Mouse (Mus musculus): ENCODE data around the gene Kcna7. TPM values are rescaled to one million over a fixed set of nuclear protein-coding genes. Genes with fewer than 3 reads are reported as not detected.
A peak's percentile ranks its signal among the peaks of the same experiment; 100 is the strongest.

The Kcna7 gene
- polyA plus RNA-seq, 2 experiments from 2014 or later = not detected

DNA sequence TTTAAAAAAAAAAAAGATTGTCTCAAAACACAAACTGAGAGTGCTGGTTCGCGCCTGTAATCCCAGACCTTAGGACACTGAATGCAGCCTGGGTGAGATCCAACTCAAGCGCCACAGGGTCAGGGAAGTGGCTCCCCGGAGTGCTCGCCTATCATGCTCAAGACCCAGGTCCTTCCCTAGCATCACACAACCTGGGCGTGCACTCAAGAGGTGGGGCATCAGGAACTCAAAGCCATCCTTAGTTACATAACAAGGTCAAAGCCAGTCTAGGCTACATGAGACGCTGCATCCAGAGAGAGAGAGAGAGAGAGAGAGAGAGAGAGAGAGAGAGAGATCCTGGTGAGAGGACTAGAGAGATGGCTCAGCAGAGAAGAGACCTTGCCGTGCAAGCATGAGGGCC, 21.1 kb downstream of the Kcna7 start:
- ATAC-seq = no peak

DNA sequence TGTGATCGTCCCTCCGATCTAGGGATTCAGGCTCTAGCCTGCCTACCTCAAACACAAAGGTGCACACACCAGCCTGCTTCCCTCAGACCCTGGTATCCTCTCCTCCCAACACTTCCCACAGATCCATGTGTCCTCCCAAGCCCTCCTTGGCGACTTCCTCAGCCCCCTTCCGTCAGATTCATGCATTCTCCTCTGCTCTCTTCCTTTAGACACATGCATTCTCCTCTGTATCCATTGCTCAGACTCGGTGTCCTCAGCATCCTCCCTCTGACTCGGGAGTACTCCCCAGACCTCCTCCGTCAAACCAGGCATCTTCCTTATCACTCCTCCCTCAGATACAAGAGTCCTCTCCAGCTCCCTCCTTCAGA, 28.4 kb downstream of the Kcna7 start:
- no peak for ATAC-seq

DNA sequence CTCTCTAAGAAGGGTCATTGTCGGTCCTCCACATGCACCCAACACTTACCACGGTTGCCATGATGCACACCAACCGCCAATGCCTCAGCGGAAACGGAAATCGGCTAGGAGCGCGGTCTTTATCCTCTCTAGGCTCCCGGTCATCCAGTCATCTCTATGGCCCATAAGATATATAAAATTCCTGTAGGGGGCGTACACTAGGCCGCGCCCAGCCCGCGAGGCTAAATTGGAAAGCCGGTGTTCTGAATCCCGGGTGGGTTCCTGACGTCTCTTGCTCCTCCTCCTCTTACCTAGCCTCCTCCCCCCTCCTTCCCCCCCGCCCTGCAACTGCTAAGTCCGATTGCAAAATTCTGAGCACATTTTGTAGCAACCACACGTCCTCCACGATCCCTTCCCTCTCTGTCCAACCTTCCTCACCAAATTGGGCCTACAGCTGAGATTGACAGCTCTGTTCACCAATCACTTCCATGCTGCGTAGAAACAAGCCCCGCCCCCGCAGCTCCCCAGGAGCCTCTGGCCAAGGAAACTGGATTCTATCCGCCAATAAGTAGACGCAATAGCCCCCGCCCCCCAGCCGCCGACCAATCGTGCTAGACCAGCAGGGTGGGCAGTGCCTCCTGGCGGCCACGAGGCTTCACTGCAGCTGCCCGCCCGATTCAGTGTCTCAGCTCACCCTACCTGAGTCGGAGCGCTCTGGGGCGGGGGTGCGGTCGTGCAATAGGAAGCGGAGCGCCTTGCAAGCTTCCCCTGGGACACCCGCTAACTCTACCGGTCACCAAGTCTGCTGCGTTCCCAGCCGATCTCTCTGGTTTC, 29.0 kb downstream of the Kcna7 start, which contains the start of gene Gys1:
Gene Gys1, plus strand, starts transcription at position 642 of the 813 bp plus-strand sequence.
- peak; percentile 96 for ATAC-seq

DNA sequence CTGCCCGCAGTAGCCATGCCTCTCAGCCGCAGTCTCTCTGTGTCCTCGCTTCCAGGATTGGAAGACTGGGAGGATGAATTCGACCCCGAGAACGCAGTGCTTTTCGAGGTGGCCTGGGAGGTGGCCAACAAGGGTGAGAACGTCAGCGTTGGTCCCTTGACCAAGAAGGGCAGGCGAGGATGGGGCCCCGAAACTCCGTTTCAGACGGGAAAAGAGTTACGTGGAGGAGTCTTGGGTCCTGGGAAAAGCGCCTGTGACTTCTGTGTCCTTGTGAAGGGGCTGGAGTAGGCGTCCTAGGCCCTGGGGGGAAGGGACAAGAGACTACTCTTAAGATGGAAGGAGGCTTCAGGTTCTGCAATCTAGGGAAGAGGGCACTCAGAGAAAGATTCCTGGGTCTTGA, 29.6 kb downstream of the Kcna7 start:
- no peak for ATAC-seq

DNA sequence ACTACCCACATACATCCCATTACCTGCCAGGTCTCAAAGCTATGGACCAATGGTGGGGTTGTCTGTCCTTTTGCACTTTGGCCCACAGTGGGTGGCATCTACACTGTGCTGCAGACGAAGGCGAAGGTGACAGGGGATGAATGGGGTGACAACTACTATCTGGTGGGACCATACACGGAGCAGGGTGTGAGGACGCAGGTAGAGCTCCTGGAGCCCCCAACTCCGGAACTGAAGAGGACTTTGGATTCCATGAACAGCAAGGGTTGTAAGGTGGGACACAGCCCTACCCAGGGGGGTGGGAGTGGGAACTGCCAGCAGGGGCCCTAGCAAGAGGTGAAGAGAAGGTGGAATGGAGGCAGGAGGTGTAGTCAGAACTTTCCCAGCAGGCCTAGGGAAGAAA, 31.0 kb downstream of the Kcna7 start:
- no peak for ATAC-seq

DNA sequence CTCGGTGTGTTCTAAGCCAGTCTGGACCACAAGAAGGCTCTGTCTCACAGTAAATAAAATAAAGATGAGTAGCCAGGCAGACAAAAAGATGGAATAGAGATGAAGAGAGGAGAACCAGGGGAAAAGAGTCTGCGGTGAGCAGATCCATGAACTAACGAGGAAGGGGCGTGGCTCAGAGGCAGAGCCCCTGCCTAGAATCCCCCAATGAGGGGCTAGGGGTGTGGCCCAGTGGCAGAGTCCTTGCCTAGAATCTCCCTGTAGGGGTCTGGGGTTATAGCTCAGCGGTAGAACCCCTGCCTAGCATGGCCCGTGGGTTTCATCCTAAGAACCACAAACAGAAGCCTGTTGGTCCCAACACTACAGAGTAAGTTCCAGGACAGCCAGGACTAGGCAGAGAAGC, 31.6 kb downstream of the Kcna7 start:
- ATAC-seq = no peak

DNA sequence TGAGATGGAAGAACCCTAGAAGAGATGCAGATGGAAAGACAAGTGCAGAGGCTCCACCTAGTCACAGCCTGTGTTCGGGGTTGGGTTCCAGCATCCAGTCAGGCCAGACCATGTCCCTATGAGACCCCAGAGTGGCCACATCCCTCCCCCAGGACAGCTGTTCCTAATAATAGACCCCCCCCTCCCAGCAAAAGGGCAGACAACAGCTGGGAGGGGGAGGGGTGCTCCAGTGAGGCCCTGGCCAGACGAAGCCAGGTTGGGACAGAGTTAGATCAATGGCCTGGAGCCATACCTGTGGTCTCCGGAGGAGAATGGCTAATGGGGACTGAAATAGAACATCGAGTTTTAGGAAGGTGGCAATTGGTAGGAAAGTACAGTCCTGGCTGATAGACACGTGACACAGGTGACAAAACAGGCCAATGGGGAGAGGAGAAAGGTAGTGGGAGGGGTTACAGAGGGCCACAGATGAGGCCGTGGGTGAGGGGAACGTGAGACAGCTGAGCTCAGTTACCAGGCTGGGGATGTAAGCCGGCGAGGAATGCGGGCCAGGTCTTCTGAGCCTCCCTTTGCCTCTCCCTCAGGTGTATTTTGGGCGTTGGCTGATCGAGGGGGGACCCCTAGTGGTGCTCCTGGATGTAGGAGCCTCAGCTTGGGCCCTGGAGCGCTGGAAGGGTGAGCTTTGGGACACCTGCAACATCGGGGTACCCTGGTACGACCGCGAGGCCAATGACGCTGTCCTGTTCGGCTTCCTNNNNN, 32.2 kb downstream of the Kcna7 start, which contains the start of gene Ruvbl2:
Gene Ruvbl2, minus strand, starts transcription at position 576 of the 756 bp plus-strand sequence.
- no peak for ATAC-seq

DNA sequence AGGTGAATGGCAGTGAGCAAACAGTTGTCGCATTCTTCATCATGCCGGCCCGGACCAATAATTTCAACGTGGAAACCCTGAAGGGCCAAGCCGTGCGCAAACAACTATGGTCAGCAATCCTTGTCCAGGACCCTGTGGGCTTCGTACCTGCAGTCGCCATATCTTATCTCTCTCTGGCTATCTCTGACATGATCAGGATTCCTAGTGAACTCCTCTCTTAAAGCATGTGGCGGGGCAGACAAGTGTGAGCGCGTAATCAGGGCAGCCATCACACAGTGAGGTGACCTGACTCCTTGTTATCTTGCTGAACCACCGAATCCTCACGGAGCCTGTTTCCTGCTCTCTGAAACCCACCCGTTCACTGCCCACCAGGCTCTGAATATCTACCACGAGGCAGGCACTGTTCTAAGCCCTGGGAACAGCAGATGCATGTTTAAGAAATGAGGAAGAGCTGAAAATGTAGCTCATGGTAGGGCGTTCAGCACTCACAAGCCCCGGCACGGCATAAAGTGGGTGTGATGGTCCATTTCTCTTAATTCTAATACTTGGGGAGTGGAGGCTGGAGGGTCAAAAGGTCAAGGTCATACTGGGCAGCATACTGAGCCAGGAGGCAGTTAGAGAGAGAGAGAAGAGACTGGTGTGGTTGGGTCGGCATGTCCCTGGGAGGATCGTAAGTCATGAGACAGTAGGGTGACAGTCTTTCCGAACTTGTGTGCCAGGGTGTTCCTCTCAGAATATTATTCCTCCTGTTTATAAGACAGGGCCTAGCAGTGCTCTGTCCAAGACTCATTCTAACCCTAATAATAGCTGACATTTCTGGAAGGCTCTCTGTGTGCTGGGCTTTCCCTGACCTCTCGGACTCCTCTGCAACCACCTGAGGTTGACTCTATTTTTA, 38.3 kb downstream of the Kcna7 start:
- ATAC-seq = no peak

DNA sequence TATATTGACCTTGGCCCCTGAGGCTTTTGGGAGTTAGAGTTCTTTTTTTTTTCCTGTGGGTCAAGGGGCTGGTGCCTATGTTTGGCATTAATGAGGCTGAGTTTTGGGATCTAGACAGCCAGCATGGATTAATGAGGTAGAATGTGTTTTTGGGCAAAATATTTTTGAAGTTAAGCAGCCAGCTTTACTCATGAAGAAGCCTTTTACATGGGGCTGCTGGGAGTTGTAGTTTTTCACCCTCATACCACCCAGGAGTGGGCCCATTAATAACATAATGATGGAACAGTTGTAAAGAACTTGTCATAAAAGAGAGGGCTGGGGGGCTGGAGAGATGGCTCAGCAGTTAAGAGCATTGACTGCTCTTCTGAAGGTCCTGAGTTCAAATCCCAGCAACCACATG, 41.1 kb downstream of the Kcna7 start:
- no peak for ATAC-seq

DNA sequence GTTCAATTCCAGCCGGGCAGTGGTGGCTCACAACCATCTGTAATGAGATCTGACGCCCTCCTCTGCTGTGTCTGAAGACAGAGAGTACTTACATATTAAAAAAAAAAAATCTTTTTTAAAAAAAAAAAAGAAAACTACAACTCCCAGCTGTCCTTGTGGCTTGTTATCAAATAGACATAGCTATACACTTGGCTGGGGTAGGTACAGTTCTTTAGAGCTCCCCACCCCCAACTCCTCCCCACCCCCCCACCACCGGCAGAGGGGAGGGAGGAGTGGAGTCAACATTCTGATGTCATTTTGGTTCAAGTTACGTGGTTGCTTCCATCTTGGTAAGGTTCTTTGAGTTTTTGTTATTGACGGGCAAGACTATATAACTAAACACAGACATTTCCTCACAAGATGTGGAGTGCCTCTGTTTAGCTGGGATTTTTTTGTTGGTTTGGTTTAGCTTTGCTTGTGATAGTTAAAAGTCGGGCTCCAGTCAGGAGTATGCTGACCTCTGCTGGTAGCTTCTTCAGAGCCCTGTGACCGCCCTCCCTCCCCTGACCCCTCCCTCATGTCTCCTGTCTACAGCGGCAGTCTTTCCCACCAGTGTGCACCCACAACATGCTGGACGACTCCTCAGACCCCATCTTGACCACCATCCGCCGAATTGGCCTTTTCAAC, 42.0 kb downstream of the Kcna7 start:
- ATAC-seq = peak; percentile 21

DNA sequence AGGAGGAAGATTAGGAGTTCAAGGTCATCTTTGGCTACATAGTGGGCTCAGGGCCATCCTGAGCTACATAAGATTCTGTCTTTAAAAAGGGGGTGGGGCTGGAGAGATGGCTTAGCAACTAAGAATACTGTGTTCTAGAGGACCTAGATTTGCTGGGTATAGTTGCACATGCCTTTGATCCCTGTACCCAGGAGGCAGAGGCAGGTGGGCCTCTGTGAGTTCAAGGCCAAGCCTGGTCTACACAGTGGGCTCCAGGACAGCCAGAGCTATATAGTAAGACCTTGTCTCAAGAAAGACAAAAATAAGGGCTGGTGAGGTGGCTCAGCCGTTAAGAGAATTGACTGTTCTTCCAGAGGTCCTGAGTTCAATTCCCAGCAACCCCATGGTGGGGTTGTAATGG, 44.5 kb downstream of the Kcna7 start:
- ATAC-seq = no peak

DNA sequence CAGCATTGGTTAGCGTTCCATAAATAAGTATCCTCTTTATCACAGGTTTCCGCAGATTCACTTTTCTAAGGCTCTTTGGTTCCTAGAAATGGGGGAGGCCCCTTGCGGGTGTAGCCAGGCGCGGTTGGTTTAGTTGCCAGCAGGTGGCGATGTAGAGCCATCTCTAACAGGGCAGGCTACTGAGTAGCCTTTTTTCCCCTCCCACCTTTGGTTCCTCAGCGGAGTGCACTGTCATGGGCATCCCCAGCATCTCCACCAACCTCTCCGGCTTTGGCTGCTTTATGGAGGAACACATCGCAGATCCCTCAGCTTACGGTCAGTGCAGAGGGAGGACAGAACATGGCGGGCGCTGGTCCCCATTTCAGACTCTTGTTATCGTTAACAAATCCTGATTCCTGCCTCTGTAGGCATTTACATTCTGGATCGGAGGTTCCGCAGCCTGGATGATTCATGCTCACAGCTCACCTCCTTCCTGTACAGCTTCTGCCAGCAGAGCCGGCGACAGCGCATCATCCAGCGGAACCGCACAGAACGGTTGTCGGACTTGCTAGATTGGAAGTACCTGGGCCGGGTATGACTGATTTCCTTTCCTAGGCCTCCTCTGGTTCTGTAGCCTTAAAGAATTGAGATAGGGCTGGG, 46.0 kb downstream of the Kcna7 start:
- ATAC-seq = peak; percentile 93

DNA sequence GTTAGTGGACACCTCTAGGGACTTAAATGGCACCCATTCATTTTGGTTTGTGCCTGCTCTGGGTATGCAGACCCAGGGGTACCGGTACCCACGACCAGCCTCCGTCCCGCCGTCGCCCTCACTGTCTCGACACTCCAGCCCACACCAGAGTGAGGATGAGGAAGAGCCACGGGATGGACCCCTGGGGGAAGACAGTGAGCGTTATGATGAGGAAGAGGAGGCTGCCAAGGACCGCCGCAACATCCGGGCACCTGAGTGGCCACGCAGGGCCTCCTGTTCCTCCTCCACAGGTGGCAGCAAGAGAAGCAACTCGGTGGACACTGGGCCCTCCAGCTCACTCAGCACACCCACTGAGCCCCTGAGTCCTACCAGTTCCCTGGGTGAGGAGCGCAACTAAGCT, 49.5 kb downstream of the Kcna7 start:
- no peak for ATAC-seq

DNA sequence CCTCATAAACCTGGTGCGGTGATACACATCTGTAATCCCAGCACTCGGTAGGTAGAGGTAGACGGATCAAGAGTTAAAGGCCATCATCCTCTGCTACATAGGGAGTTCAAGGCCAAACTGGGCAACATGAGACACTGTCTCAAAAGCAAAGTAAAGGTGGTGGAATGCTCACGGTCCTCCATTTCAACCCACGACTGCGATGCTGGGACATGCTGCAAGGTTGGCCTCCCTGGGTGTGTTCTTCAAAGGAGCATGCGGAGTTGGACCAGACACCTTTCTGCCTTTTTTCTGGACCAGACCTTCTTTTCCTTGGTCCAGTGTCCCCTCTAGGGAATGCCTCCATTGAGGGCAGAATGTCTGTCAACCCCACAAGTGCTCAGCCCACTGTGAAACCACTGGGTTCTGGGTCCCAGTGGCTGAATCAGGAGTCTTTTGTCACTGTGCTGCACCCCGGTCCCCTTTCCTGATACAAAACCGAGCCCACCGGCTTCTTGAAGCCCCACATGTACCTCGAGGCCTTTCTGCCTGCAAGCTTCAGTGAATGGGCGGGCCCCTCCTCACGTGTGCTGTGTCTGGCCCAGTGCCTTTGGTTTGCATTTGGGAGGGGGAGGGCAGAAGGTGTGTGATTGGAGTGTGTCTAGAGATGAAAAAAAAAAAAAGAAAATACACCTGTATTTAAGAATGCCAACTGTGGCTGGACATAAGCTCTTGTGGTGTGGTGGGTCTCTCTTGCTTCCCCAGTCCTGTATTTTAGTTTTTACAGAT, 50.7 kb downstream of the Kcna7 start:
- ATAC-seq = no peak

DNA sequence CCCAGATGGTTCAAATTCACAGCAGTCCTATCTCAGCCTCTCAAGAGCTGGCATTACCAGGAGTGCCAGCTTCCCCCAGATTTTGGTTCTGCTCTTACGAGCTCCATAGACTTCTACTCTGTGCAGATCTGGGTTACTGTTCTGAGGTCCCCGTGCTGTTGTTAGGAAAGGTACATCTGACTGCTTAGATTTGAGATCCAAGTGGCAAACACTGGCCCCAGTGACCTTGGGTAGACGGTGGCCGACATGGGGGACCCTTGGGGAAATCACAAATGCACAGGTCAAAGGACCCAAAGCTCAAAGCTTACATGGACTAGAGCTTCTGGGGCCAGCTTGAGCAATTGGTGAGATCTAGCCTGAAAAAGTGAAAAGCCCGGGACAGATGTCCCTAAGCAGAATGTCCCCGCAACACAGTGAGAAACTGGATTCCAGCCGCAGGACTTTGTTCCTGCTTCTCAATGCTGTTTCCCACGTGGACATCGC, 51.3 kb downstream of the Kcna7 start:
- no peak for ATAC-seq

DNA sequence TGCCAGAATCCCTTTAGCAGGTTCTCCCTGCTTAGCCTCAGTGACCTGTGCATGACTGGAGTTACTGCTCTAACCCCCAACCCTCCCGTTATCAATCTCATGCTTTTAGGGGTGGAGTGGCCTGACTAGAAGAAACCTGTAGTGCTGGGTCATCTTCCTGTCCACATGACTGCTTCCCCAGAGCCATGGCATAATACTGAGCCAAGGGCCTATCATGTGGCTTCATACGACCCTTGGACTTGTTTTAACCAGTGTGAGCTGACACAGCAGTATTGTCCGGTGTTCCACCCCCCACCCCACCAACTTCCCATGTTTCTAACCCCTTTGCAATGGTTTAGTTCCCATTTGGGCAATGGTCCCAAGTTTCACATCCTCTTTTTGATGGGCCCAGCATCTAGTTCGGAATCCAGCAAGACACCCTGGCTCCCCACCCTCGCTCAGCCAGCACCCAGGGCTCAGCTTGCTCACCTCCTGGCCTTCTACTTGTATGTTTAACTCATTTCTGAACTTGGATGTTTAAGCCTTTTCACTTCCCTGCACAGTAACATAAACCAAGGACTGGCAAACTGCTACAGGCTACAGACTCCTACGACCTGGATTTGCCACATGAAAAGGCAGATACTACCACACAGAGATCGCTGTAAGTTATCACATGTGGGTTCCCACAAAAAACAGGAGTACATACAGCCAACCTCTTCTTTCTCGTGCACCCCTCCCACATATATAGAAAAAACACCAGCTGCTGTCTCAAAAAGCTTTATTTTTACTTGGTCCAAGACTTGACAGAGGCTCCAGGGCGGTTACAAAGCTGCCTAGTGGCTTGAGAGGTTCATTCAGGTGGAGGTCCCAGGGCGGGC, 52.0 kb downstream of the Kcna7 start:
- ATAC-seq = no peak

DNA sequence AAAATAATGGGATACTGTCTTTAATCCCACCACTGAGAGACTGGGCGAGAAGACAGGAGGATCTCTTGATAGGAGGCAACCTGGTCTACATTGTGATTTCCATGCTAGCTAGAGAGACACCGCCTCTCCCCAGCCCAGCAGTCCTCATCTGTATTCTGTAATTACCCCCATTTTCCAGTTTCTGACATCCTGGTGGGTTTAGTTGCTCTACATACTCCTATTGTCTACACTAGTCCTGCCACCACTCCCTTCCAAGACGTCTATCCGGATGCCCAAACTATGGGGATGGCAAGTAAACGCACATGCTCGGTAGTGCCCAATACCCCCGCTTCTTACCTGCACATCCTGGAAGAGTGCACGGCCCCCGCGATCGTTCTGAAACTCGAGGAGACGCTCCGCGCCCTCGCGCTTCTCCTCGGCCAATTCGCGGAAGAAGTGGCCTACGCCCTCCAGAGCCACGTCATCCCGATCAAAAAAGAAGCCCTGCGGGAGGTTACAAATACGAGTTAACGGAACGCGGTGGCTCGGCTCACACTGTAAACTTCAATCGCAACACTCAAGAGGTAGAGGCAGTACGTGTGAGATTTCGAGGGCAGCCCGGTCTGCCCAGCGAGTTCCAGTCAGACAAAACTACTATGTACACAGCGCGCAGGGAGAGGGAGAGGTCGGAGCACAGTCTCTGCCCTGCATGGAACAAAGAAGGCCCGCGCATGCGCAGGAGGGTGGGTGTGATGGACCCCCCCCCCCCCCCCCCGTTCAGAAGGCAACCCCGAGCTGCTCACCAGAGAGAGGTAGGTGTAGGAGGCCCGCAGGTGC, 53.5 kb downstream of the Kcna7 start:
- ATAC-seq = peak; percentile 37

Measured in CD4-positive, CD25-positive, alpha-beta regulatory T cell, adult 4 months (primary cell).